Mouse (Mus musculus) granulocyte monocyte progenitor cell, adult 5-6 weeks (primary cell): Measurements from ENCODE around the gene Trim65. TPM values are rescaled to one million over a fixed set of nuclear protein-coding genes. Genes with fewer than 3 reads are reported as not detected.

ENCODE experiments used
- ATAC-seq: replicated peaks from 2 replicates; pipeline ENCODE4 v1.8.0; 2016; ENCODE audit warnings: mild to moderate bottlenecking, moderate TSS enrichment, inconsistent platforms; ENCODE audit not compliant: poor library complexity, severe bottlenecking
- total RNA-seq, 2 experiments: library from RNA; stranded (forward) in 1 of 2; stranded (reverse) in 1 of 2; fragments of 200-712, 200-1000 nt in 1 of 2; fragments of >200 nt in 1 of 2; fragmentation: Nextera tagmentation in 1 of 2; gene quantifications; 2 replicates each; pipeline ENCODE4 v1.2.3; 2014 to 2017

The Trim65 gene
- total RNA-seq, 2 experiments from 2014 or later, result 7.0 to 11.6 TPM

DNA sequence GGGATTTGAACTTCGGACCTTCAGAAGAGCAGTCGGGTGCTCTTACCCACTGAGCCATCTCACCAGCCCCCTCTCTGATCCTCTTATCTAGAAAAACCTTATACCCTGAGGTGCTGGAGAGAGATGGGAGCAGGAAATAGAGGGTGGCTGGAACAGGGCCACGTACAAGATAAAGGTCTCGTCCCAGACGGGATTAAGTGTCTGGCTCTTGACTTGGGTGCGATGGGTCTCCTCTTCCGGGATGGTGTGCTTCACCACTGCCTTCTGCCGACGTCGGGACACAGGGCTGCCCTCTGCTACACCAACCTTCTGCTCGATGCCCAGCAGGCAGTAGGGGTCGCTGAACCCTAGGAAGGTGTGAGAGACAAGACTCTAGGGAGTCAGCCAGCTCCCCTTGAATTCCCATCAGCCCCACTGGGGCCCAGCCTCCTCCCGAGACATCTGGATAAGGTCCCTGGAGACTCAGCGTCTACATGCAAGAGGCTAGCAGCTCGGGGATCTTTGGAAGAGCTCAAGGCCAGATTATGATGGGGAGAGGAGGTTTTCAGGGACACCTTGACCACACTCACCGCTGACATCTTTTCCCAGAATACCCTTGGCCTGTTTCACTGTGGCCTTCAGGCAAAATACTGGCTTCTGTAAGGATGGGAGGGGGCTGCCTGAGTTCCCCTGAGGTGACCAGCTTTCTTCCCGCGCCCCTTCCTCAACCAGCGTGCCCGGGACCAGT is 55.2 kb downstream of the Trim65 start:
- no peak for ATAC-seq

DNA sequence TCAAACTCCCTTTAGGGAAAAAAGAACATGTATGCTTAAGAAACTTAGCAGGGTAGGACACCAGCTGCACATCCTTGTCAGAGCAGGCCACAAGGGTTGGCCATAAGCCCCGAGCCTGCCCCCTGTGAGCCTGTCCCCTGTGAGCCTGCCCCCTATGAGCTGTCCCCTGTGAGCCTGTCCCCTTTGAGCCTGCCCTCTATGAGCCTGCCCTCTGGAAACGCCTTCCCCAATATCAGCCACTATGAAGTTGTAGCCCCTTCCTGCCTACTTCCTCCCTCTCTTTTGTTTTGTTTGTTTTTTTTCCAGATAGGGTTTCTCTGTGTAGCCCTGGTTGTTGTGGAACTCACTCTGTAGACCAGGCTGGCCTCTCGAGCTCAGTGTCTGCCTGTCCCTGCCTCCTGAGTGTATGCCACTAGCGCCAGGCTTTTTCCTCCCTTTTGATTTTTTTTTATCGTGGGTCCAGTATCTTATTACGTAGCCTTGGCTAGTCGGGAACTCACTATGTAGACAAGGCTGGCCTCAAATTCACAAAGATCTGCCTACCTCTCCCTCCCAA is 56.4 kb downstream of the Trim65 start:
- no peak for ATAC-seq

DNA sequence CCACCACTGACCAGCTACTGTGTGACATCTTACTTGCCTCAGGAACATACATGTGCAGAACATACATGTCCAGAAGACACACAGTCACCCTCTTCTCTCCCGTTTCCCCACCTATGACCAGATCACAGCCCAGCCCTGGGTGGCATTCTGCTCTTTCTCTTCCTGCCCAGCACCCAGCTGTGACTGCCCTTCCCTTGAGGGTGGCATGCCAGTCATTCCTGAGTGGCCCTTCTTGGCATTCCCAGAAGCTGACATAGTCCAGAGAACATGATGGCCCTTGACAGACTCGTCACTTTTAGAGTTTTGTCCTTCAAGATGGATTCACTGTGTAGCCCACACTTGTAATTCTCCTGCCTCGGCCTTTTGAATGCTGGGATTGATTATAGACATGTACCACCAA is 58.3 kb downstream of the Trim65 start:
- no peak for ATAC-seq

Other genes starting within 250 kb of the Trim65 start
- gene Smim5, start 231.2 kb downstream of the Trim65 start, total RNA-seq (2014; fragmentation: Nextera tagmentation), result 7.1 and 10.4 TPM in 2 replicates
- 3.5 and 7.8 TPM in 2 replicates for gene Smim5, start 231.2 kb downstream of the Trim65 start, total RNA-seq (2017)
- gene Smim6, start 219.1 kb downstream of the Trim65 start, total RNA-seq (2014; fragmentation: Nextera tagmentation), result 0.88 and 2.3 TPM in 2 replicates
- 0.69 TPM in 1 of 2 replicates, not detected in the other for gene Smim6, start 219.1 kb downstream of the Trim65 start, total RNA-seq (2017)
- gene Sap30bp, start 197.8 kb downstream of the Trim65 start, total RNA-seq (2014; fragmentation: Nextera tagmentation), result 20.4 and 44.5 TPM in 2 replicates
- 145 and 211 TPM in 2 replicates for gene Sap30bp, start 197.8 kb downstream of the Trim65 start, total RNA-seq (2017)
- 22.8 and 27.6 TPM in 2 replicates for gene Recql5, start 197.7 kb downstream of the Trim65 start, total RNA-seq (2014; fragmentation: Nextera tagmentation)
- gene Recql5, start 197.7 kb downstream of the Trim65 start, total RNA-seq (2017), result 18.9 and 19.3 TPM in 2 replicates
- gene Itgb4, start 156.4 kb downstream of the Trim65 start, total RNA-seq (2014; fragmentation: Nextera tagmentation), result not detected in 2 replicates
- gene Itgb4, start 156.4 kb downstream of the Trim65 start, total RNA-seq (2017), result not detected in 2 replicates
- gene Galk1, start 118.4 kb downstream of the Trim65 start, total RNA-seq (2014; fragmentation: Nextera tagmentation), result 36.7 and 62.2 TPM in 2 replicates
- 41.3 and 52.3 TPM in 2 replicates for gene Galk1, start 118.4 kb downstream of the Trim65 start, total RNA-seq (2017)
- gene H3f3b, start 103.2 kb downstream of the Trim65 start, total RNA-seq (2014; fragmentation: Nextera tagmentation), result 447 and 460 TPM in 2 replicates
- gene H3f3b, start 103.2 kb downstream of the Trim65 start, total RNA-seq (2017), result 931 and 1,017 TPM in 2 replicates
- 25.4 and 40.0 TPM in 2 replicates for gene Unk, start 100.8 kb downstream of the Trim65 start, total RNA-seq (2014; fragmentation: Nextera tagmentation)
- gene Unk, start 100.8 kb downstream of the Trim65 start, total RNA-seq (2017), result 15.2 and 19.9 TPM in 2 replicates
- 19.1 and 26.7 TPM in 2 replicates for gene Unc13d, start 53.2 kb downstream of the Trim65 start, total RNA-seq (2014; fragmentation: Nextera tagmentation)
- 18.2 and 21.1 TPM in 2 replicates for gene Unc13d, start 53.2 kb downstream of the Trim65 start, total RNA-seq (2017)
- 83.3 and 96.6 TPM in 2 replicates for gene Wbp2, start 44.1 kb downstream of the Trim65 start, total RNA-seq (2014; fragmentation: Nextera tagmentation)
- gene Wbp2, start 44.1 kb downstream of the Trim65 start, total RNA-seq (2017), result 13.6 and 17.3 TPM in 2 replicates
- gene Trim47, start 3.9 kb downstream of the Trim65 start, total RNA-seq (2014; fragmentation: Nextera tagmentation), result 1.9 TPM in 1 of 2 replicates, not detected in the other
- 3.1 TPM in 1 of 2 replicates, not detected in the other for gene Trim47, start 3.9 kb downstream of the Trim65 start, total RNA-seq (2017)
- gene Mrpl38, start 7.7 kb upstream of the Trim65 start, total RNA-seq (2014; fragmentation: Nextera tagmentation), result 52.1 and 60.1 TPM in 2 replicates
- gene Mrpl38, start 7.7 kb upstream of the Trim65 start, total RNA-seq (2017), result 22.8 and 29.6 TPM in 2 replicates
- gene Fbf1, start 37.0 kb upstream of the Trim65 start, total RNA-seq (2014; fragmentation: Nextera tagmentation), result 14.1 and 22.2 TPM in 2 replicates
- gene Fbf1, start 37.0 kb upstream of the Trim65 start, total RNA-seq (2017), result 15.3 and 22.8 TPM in 2 replicates
- gene Ten1, start 67.7 kb upstream of the Trim65 start, total RNA-seq (2014; fragmentation: Nextera tagmentation), result 85.3 and 106 TPM in 2 replicates
- gene Ten1, start 67.7 kb upstream of the Trim65 start, total RNA-seq (2017), result 28.5 and 31.9 TPM in 2 replicates
- 23.6 and 29.4 TPM in 2 replicates for gene Acox1, start 67.9 kb upstream of the Trim65 start, total RNA-seq (2014; fragmentation: Nextera tagmentation)
- 15.0 and 16.0 TPM in 2 replicates for gene Acox1, start 67.9 kb upstream of the Trim65 start, total RNA-seq (2017)
- gene Evpl, start 106.9 kb upstream of the Trim65 start, total RNA-seq (2014; fragmentation: Nextera tagmentation), result 0.13 and 0.58 TPM in 2 replicates
- 1.5 and 1.7 TPM in 2 replicates for gene Evpl, start 106.9 kb upstream of the Trim65 start, total RNA-seq (2017)
- gene Srp68, start 143.1 kb upstream of the Trim65 start, total RNA-seq (2014; fragmentation: Nextera tagmentation), result 104 and 123 TPM in 2 replicates
- gene Srp68, start 143.1 kb upstream of the Trim65 start, total RNA-seq (2017), result 75.2 and 75.7 TPM in 2 replicates
- not detected in 2 replicates for gene Galr2, start 149.8 kb upstream of the Trim65 start, total RNA-seq (2014; fragmentation: Nextera tagmentation)
- 0.09 TPM in 1 of 2 replicates, not detected in the other for gene Galr2, start 149.8 kb upstream of the Trim65 start, total RNA-seq (2017)
- 23.0 and 45.3 TPM in 2 replicates for gene Exoc7, start 176.1 kb upstream of the Trim65 start, total RNA-seq (2014; fragmentation: Nextera tagmentation)
- gene Exoc7, start 176.1 kb upstream of the Trim65 start, total RNA-seq (2017), result 30.1 and 36.6 TPM in 2 replicates
- gene Foxj1, start 204.3 kb upstream of the Trim65 start, total RNA-seq (2014; fragmentation: Nextera tagmentation), result not detected in 2 replicates
- gene Foxj1, start 204.3 kb upstream of the Trim65 start, total RNA-seq (2017), result not detected in 2 replicates